Mouse (Mus musculus) cerebral cortex, adult 2 months (tissue): Measurements from ENCODE around the gene Sec14l5.

ENCODE experiments used
- WGBS: fragments of 180-500 bp; shearing (Covaris S2); methylation state at CpG from one replicate; pipeline ENCODE4 v1.1.7; 2018; 5-methylcytosine and 5-hydroxymethylcytosine counted together

The Sec14l5 gene

DNA sequence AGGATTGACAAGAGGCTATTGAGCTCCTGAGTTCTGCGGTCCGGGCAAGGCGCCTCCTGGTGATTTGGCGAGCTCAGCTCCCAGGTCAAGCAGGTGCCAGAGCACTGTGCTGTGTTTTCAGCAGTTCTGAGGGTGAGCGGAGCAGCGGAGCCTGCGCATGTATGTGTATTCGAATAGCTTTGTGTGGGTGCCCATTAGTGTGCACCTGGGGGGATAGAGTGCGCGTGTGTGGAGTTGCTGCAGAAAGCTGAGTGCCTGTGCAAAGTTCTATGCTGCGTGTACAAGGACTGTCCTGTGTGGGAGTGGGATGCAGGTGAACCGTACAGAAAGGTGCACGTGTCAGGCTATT, at the start of gene Sec14l5:
TSS of gene Sec14l5 (plus strand) at position 73 of the 349 bp plus-strand sequence.
- WGBS = 7% methylated on average over 13 of the region's 13 CpGs

DNA sequence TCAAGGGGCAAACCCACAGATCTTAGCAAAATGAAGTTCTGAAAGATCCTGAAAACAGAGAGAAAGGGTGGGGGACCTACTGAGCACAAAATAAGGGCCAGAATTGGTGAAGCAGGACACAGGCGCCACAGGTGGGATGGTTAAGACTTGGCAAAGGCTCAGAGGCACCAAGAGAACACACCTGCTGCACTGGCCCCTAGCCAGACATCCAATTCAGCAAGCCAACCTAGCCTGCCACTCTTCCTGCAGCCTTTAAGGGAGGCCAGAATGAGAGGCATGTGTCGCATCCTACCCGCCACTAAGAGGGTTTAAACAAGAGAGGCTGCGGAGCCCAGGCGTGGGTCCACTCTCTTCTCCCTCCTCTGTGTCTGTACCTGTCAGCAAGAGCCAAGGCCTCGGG, 45.9 kb upstream of the Sec14l5 start:
- 72% methylated on average over 6 of the region's 6 CpGs for WGBS

DNA sequence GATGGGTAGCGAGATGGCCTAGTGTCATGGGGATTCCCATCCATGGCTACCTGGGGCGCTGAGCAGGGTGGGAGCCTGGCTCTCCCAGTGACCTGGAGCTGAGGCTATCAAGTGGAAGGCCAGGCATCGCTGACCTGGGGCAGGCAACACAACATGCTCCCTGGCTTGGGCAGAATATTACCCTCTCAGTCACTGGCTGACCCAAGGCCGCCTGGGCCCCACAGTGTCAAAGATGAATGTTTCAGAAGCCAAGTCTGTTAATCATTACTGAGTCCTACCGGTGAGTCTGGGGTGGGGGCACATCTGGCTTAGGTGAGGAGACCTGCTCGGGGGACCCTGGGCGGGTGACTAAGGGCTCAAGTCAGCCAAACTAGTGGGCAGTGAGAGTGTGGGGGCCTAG, 37.0 kb upstream of the Sec14l5 start:
- WGBS = 87% methylated on average over 7 of the region's 7 CpGs

DNA sequence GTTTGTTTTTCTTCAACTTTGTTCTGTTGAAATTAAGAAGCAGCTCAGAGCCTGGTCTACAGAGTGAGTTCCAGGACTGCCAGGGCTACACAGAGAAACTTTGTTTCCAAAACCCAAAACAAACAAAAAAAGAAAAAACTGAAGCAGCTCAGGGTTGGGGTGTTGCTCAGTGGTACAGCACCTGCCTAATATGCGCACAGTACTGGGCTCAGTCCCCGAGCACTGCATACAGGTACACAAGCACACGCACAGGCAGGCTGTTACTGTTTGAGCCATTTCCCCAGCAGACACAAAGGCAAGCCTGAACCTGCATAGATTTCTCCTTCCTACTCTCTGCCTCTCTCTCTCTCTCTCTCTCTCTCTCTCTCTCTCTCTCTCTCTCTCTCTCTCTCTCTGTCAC, 35.9 kb upstream of the Sec14l5 start:
- 87% methylated on average over 3 of the region's 3 CpGs for WGBS

DNA sequence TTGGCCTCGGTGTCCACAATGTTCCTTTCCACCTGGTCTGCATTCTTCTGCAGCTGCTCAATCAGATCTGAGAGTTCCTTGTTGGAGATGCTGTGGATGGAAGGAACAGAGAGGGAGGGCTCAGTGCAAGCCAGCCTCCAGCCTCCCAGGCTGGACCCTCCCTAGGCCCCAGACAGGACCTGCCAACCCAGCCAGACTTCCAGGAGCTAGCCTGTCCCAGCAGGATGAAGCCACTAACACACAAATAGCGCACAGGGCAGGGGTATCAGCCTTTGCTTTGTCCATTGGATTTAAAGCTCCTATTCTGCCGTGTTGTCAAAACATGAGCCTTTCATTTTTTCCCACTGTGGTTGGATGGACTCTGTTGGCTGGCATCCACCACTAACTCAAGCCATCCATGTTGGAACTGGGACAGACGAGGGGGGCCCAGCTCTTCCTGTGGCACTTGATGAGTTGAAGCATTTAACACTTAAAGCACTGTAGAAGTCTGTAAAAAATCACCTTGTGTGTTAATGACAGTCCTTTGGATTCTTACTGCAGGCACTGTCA, 33.8 kb upstream of the Sec14l5 start:
- 50% methylated on average over 4 of the region's 4 CpGs for WGBS

DNA sequence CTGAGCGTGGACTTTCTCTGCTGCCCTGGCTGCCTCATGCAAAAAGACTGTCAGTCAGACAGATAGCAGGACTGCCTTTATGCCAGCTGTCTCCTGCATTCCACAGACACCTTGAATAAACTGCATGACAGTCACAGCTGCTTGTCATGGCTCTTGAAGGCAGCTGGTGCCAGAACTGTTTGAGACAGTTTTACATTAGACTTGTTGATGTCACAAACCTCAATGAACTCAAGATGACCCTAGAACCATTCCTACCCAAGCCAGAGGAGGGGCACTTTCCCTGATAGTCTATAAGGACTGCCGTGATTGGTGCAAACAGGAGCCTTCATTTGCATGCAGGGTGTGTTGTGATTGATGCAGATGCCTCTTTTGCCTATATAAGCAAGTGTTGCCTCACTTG, 33.3 kb upstream of the Sec14l5 start:
- 78% methylated on average over 2 of the region's 2 CpGs for WGBS

DNA sequence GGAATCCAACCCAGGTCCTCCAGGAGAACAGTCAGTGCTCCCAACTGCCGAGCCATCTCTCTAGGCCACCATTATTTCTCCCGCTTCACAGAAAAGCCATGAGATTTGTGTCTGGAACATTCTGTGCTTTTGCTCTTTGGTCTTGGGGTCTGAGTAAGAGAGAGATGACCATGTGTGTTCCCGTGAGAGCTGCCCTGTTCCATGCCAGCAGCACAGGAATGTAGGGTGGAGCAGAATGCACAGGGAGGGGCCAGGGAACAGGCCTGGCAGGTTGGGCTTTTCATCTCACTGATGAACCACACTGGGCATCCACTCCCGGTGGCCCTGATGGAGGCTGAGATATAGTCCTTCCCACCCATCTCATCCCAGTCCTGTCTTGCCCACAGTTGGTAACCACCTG, 27.5 kb upstream of the Sec14l5 start:
- WGBS = 90% methylated on average over 4 of the region's 4 CpGs

DNA sequence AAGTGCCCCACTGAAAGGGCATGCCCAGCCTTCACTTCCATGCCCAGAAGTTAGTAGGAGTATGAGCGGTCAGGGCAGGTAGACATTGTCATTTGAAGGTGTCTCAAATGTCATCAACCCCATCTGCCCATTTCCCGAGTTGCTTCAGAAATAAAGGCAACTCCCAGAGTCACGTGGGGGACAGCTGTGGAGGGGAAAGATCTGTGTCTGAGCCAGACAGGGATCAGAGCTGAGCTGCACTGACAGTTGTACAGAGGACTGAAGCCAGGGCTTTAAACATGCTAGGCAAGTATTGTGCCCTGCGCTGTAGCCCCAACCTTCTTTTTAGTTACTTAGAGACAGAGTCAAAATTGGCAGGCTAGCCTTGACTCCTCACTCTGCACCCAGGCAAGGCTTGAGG, 27.1 kb upstream of the Sec14l5 start:
- WGBS = 70% methylated on average over 4 of the region's 4 CpGs

DNA sequence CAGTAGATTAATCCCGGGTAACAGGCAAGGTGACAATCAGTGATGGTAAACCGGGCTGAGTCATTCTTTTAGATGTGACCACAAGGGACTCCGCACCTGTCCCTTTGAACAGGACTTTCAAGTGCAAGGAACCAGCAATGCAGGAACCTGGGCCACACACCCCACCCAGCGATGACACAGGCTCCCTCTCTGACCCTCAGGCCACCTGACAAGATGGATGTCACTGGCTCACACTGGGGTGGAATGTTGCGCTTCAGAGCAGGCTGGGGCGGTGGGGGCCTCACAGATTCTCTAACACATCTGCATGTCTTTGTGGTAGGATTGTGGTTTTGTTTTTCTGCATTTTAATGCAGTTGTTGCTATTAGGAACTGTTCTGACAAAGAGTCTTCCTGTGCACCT, 23.4 kb upstream of the Sec14l5 start:
- WGBS = 83% methylated on average over 6 of the region's 6 CpGs

DNA sequence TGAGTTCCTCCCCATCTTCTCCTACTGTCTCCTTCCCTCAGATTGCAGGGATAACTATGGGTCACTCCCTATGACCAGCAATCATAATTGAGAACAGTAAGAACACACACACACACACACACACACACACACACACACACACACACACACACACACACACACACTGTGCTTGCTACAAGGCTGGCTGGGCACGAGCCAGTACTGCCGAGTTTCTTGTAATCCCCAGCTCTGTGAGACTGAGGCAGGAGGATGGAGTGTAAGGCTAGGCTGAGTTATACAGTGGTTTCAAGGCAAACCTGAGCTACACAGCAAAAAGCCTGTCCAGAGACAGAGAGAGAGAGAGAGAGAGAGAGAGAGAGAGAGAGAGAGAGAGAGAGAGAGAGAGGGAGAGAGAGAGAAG, 16.7 kb upstream of the Sec14l5 start:
- WGBS = 68% methylated on average over 2 of the region's 2 CpGs

DNA sequence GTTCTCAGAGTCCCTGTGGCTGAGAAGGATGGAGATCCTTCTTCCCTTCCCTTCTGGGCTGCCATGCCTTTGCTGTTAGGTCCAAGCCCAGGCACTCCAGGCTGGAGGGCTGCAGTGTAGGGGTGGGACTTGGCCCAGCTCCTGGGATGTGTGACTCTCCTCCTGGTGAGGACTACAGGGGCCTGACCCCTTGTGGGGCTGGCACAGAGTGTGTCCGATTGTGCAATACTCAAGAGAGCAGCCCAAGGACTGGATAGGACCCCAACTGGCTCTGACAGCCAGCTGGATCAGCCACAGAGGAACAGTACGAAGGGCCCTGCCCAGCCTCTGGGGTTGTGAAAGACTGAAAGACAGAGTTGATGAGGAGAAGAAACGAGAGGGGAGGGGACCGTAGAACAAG, 16.1 kb upstream of the Sec14l5 start:
- 35% methylated on average over 4 of the region's 4 CpGs for WGBS

DNA sequence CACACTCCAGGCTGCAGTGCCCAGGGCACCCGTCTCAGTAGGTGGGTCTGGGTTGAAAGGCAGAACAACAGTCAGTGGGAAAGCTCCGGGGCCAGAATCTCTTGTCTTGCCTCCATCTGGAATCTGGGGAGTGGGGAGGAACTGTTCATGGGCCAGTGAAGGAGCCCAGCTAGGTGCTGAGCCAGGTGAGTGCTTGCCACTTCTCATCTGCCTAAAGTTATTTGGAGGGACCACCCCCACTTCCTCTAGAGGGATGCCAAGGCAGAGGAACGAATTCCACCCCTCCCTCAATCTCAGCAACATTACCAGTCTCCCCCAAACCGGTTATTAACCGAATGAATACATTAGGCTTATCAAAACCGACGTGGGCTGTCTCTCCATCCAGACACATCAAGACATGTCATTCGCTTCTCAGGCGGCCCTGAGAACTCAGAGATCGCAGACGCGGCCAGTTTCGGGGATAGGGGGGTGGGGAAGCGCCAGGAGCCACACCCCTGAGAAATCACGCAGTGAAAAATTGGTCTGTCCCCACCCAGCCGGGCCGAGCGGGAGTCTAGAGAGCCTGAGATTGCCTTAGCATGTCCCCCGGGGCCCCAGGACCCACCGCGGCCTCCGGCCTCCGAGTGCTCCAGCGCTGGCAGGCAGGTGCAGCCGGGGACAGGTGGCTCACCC, 15.5 kb upstream of the Sec14l5 start:
- WGBS = 8% methylated on average over 25 of the region's 25 CpGs

DNA sequence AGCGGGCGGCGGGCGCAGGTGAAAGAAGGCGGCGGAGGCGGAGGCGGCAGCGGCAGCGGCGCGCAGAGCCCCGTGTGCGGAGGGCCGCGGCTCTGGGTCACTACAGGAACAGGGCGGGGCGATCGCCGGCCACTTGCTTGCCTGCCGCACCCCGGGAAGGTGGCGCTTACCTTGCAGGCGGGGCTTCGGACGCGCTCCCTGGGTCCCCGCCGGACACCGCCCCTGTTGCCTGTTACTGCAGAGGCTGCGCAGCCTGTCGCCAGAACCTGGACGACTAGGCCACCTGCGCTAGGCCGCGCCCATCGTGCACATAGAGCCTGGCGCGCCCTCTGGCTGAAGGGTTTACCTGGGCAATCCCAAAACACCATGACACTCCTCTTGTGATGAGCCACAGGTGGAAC, 14.5 kb upstream of the Sec14l5 start, which contains the start of gene Ppl:
TSS of gene Ppl (minus strand) at position 21 of the 401 bp plus-strand sequence.
- 2% methylated on average over 38 of the region's 39 CpGs for WGBS

DNA sequence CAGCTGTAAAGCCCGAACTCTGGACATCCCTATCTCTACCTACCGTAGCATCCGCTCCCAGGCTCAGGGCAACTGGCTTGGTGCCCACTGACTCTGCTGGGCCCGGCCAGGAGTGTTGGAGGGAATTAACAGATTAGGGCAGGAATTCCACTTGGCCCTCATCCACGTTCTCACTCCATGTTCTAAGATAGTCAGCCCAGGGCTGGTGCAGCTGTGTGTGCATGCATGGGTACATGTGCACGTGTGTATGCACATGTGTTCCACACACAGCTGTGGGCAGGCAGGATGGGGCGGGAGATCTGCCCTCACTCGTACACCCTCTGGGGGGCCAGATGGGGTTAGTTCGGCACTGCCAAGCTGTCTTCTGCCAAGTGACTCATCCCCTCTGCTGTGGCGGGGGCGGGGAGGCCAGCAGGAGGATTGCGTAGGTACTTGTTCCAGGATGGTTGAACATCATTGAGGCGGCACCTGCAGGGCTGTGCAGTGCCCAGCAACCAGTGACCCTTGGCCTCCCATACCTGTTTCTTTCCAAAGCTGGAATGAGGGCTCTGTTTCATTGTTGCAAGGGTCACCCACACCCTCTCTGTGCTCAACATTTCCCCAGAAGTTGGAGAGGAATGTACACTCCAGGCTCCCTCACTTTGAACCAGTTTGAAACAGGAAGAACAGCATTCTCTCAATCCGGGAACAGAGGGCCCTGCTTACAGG, 12.1 kb upstream of the Sec14l5 start:
- 58% methylated on average over 14 of the region's 14 CpGs for WGBS

DNA sequence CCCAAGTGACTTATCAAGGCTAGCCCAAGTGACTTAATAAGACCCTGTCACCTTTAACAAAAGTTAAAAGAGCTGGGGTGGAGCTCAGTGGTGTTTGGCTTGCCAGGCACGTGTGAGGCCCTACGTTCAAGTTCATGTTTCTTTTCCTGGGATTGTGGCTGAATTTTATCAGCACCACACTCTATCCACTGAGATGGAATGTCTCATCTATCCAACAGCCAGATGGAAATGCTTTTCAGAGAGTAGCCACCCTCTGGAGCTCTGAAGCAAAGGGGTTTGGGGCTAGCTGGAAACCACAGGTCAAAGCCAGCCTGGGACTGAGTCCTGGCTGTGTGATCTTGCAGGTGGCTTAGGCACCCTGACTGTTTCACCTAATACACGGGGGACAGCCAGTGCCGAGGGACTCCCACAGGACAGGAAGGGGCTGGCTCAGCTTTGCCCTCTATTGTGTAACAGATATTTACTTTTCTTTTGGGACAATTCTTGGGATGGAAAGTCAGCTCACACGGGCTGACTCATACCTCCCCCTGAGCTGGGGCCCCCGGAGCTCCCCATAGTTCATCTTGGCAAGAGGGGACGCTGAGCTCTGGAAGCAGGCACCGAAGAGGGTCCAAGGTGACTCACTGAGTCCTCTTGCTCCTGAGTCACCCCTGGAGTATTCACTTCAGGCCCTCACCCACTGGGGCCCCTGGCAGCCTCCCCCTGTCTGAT, 11.2 kb upstream of the Sec14l5 start:
- WGBS = 71% methylated on average over 8 of the region's 8 CpGs

DNA sequence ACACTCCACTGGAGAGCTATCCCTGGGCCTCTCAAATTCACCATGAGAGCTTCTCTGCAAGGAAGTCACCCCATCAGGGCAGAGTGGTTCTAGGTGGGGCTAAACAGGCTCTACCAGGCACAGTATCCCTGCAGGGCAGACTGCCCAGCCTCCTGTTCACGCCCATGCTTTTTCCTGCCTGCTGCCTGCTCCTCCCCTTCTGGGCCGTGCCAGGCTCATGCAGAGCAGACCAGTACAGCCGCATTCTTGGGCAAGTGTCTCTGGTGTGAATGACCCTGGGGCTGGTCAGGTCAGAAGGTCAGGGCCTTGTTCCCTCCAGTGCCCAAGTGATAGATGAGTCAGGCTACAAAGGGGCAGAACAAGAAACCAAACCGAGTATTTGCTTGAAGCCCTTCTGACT, 10.4 kb upstream of the Sec14l5 start:
- WGBS = 41% methylated on average over 4 of the region's 4 CpGs

DNA sequence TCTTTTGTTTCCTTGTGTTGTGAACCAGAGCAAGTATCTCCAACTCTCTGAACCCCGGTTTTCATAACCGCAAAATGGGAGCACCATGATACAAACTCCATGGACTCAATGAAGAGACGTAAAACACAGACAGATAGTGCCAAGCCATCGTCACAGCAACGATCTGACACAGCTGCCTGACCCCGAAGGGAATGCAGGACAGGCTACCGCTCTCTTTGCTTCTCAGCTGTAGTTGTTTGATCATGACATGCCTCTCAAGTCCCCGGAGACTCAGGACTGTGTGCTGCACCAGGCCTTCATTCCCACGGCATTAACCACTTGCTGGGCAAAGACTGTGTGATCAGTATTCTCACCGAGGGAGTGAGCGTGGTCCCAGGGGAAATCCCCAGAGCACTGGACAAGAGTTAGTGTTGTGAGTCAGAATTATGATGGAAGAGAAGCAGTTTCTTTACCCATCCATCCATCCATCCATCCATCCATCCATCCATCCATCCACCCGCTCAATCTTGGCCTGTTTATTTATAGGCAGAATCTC, 9.8 kb upstream of the Sec14l5 start:
- 88% methylated on average over 12 of the region's 12 CpGs for WGBS

DNA sequence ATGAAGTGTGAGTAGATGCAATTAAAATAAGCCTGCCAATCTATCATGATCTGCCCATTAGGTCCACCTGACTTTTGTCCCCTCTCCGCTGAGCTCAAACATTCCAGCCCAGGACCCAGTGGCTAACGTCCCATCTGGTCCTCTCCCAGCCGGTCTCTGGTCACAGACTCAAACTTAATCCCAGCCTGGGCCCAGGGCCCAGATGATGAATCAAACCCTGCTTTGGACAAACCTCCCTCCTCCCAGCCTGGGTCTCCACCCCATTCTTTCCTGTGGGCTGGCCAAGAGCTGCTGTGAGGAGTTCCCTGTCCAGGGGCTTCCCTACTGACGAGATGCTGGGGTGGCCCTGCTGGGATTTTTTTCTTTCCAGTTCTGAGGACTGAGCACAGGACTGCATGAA, 7.2 kb upstream of the Sec14l5 start:
- WGBS = 69% methylated on average over 4 of the region's 4 CpGs

DNA sequence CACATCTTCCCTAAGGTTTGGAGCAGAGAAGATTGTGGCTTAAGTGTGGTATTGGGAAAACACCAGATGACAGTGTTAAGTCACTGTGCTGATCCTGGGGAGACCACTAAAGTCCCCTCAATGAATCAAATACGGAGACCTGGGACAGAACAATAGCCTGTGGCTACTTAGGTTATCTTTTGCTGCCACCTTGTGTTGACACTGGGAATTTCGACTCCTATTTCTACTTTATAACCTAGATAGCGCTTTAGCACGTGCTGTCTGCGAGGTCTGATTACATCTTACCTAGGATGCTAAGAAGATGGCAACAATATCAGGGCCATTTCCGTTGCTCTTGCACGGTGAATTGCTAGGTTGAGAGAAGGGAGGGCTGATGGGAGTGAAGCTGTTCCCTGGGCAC, 1.3 kb upstream of the Sec14l5 start:
- 0% methylated on average over 7 of the region's 7 CpGs for WGBS

DNA sequence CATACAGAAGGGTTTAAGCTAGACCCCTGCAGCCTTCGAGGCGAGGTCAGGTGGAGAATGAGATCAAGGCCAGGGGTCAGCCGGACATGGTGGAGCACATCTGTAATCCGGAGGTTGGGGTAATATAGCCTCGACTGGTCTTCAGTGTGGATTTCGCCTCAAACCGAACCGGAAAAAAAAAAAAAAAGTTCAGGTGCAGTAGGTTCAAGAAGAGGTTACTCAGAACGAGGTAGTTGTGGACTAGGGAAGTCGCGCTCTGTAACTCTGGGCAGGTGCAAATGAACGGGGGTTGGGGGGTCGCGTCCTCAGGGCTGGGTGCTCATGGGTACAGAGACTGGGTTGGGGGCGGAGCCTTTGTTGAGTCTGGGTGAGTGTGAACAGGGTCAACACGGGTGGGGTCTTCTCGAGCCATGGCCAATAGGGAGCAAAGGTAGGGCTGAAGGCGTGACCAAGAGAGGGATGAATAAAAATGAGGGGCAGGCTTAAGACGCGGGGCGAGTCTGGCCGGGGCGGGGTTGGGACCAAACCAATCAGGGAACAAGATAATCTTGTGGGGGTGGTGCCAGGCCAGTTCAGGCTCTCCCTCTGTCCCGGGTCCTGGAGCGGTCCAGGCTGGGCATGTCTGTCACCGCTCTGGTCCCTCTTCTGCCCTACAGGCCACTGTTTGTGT, 407 bp upstream of the Sec14l5 start:
- 1% methylated on average over 26 of the region's 26 CpGs for WGBS

DNA sequence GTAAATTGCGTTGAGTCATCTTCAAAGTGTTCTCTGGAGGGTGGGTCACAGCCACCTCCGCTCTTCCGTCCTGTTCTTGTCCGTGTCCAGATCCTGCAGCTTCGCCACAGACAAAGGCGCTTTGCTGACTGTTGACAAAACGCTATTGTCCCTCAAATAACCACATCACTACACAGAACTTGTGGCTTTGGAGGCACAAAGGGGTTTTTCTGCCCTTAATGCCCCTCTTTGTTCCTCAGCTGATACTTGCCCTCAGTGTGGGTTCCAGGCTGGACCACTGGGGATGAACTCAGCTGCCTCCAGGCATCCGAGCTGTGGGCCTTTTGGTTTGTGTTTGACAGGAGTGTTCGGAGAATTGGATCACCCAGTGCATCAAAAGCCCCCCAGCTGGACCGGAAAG, 3.6 kb downstream of the Sec14l5 start:
- 74% methylated on average over 10 of the region's 10 CpGs for WGBS
